Mouse (Mus musculus) adrenal gland, adult (tissue): Measurements from ENCODE around the gene Usp32.
"Not testable (repeated sequence)": the region's sequence is repeated elsewhere in the genome, so short reads cannot be mapped to it uniquely, and the experiment has no call there.

Experiments
- DNase-seq, 2 experiments: peaks; one replicate each; pipeline ENCODE4 v3.0.0; 2022 to 2023; ENCODE audit warnings: low spot score in 1 of 2; ENCODE audit not compliant: inconsistent age in 2 of 2

The Usp32 gene

DNA sequence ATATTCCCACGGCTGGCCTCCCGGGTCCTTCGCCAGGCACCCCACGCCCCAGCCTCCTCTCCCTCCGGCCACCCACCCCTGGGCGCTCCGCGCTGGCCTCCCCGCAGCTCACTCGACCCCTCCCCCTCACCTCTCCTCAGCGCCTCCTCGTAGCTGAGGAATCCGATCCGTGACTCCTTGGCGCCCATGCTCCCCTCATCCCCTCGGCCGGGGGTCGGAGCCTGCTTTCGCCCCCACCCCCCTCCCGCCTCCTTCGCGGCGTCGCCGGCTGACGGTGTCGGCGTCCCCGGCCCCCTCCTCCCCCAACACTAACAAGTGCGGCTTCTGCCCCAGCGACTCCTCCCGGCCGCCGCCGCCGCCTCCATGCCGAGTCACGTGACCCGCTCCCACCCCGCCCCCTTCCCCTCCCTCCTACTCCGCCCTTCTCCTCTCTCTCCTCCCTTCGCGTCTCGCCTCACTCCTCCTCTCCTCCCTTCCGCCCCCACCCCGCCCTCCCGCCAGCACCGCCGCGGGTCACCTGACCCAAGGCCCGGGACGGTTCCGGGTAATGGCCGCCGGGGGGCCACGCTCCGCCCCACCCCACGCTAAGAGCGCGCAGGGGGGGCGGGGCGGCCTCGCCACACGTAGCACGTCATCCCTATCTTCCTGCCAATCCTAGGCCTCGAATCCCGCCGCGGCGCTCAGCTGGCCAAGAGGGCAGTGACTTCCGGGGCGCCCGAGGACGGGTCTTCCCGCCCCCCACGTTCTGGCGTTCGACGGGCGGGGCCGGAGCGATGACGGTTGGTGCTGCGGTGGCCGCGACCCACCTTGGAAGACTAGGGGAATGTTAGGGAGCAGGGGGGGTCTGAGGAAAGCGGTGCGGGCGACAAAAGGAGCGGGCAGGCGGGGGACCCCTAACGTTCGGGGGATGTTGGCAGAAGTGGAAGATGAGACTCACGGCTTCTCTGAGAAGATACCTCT lies at the start of gene Usp32:
Gene Usp32 (minus strand): TSS at position 581 of the 960 bp plus-strand sequence.
- DNase-seq: peak; percentile 98

DNA sequence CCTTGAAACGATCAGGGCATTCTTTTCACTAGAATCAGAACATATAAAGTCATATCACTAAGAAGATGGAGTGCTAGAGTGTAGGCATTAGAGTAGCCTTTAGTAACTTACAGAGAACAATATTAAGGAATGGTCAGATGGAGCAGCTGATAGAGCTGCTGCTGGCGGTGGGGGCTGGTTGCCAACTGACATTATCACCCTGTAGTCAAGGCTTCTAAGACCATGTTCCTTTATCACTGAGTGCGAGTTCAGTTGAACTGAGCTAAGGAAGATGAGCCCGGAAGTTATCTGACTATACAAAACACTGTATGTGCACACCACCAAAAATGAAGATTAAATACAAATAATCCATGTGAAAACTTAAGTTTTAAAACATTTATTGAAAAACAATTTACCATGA lies 49.1 kb upstream of the Usp32 start:
- DNase-seq: no peak

DNA sequence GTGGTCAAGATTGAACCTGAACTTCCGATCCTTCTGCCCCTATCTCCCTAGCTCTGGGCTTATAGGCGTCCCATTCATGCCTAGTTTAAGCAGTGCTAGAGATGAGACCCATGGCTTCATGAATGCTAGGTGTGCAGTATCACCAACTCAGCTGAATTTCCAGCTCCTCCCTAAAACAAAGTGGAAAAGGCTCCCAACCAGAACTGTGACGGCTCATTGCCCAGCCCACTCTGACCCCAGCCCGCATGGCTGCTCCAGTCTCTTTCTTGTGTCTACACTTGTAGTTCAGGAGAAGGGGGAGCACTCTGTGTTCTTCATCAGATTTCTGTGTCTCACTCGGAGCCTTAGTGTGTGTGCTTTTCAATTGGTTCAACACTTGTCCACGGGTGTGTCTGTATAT lies 44.9 kb upstream of the Usp32 start:
- DNase-seq: no peak

DNA sequence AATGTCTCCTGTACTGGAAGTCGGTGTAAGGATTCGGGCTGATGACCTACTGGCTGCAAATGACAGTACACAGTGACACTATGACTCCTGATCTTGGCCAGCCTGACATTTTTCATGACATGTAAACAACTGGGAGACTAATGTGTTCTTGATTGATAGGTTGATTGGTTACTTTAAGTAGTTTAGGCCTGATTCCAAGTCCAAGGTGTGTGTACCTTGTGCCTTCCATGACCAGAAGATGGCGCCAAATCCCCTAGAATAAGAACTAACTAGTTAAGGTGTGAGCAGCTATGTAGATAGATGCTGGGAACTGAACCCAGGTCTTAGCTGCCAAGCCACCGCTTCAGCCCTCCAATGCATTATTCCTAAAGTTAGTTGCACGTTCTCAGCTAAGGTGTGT lies 44.1 kb upstream of the Usp32 start:
- peak in 1 of 2 experiments; percentile 79 for DNase-seq

DNA sequence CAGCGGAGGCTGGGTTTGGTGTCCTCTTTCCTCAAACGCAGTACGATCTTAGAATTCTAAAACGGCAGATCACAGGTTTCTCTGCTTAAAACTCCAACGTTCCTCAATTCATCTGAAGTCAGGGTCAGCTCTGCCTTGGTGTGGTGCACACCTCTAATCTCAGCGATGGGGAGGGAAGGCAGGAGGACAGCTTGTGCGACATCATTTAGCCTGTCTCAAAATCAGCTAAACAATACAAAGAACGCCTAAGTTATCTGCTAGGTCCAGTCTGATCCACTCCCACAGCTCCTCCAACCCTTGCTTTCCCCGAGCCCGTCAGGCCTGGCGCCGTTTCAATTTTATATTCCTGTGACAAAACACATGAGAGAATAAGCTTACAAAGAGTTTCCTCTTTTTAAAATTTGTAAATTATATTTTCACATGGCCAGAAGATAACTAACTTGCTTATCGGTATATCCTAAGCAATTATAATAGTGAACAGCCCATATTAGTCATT lies 43.4 kb upstream of the Usp32 start:
- DNase-seq: no peak

DNA sequence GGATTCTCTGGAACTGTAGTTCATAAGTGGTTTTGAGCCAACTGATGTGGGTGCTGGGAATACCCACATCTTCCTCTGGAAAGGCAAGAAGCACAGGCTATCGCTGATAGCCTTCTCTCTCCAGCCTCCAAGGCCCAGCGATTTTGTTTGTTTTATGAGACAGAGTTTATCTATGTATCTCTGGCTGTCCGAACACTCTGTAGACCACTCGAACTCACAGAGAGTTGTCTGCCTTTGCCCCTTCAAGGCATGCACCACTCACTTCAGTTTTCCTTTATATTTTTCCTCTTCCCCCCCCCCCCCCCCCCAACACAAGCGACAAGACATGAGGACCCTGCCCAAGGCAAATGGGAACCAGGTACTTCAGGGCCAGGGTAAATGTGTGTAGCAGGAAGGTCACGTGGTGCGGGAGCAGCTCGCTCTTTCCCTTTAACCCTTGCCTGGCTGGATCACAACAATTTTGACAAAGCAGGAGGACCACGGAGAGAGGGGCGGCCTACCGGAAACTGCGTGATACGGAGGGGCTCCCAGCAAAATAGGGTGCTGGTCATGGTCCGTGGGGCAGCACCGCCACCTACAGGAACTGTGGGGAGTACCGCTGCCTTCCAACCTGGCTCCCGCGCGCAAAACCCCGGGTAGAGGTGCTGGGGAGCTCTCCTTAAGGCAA lies 42.8 kb upstream of the Usp32 start:
- DNase-seq: peak; percentile 78 to 91

DNA sequence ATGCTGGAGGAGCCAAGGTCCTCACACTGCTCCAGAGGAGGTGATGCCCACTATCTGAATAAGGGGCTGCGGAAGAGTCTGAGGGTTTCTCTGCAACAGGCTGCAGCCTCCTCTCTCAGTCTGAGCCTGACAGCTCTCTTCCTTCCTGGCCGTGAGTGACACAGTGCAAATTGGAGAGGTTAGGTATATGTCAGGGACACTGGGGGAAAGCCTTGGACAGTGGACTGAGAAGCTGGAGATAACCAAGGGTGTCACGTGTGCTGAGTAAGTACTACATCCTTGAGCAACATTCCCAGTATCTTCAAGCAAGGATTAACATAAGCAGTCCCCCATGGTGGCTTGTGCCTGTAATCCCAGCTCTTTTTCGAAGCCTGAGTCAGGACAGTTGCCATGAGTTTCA lies 38.5 kb upstream of the Usp32 start:
- DNase-seq: peak in 1 of 2 experiments; percentile 75

DNA sequence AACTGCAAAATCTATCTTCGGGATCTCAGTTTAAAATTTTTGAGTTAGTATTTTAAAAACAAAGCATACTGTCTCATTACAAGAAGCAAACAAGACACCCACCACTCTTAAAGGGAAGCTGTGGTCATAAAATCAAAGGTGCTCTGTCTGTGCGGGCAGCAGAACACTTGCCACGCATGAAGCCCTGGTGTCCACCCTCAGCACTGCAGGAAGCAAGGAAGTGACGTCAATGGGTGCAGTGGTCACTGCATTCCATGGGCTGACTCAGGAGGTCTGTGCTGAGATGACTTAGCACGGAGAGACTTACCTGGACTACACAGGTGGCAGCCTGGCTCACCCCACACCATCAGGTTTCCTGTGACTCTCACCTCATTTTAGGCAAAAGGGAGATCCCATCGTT lies 37.8 kb upstream of the Usp32 start:
- DNase-seq: peak in 1 of 2 experiments; percentile 38

DNA sequence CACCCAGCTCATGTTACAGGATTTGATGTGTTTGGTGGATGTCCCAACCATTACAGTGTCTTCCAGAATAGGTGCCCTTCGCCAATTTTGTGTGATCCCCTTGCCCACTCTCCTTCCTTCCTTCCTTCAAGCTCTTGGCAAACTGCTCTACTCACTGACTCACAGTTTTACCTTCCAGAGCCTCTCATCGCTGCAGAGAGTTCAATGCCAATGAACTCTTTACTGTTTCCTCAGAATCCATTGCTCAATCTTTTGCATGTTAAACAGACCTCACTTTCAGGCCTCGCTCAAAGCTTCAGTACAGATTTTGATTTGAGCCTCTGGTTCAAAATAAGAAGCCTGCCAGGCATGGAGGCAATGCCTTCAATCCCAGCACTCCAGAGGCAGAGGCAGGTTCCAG lies 36.0 kb upstream of the Usp32 start:
- peak in 1 of 2 experiments; percentile 66 for DNase-seq

DNA sequence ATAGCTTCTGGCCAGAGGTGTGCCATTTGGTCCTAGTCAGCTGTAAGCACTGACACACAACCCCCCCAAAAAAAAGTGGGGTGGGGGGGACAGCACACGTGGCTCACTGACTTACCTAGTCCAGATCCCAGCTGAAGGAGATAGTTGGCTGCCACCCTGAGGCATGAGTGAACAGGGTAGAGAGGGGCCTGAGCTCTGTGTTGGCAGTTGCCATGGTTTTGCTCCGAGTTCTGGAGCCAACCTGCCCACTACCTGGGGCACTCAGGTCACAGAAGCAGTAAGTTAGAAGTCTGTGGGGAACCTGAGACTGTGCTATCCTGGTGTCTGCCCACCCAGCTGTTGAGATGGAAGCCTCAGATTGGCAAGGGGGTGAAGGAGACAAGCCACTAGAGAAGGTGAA lies 30.9 kb upstream of the Usp32 start:
- DNase-seq: no peak

DNA sequence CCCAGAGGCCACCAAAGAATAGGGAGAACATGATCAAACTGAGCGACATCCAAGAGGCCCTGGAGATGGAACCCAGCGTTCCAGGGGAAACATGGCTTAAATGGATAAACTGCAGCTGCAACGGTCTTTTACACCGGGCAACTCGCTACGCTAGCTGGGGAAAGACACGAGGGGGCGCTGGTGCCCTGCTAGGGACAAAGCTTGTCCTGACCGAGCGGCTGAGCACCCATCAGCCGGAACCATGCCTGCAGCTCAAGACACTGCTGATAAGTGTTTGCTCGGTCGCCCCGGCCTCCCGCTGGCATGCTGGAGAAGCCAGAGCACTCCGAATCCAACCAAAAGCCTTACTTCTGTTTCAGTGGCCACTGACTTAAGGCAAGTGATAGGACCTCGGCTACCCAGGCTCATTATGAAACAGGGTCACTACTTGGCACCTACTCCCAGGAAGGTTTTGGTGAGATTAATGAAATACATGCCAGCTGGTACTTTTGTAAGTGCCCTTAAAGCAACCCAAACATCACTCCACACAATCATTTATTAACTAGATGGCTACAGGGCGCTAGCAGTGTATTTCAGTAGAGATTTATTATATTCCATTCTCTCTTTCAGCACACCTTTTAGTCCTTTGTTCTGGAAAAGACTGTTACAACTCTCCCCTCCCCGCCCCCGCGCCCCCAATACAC lies 30.2 kb upstream of the Usp32 start, which contains the start of gene 1700125H20Rik:
Gene 1700125H20Rik (plus strand): TSS at position 347 of the 683 bp plus-strand sequence.
- DNase-seq: peak; percentile 92 to 97

DNA sequence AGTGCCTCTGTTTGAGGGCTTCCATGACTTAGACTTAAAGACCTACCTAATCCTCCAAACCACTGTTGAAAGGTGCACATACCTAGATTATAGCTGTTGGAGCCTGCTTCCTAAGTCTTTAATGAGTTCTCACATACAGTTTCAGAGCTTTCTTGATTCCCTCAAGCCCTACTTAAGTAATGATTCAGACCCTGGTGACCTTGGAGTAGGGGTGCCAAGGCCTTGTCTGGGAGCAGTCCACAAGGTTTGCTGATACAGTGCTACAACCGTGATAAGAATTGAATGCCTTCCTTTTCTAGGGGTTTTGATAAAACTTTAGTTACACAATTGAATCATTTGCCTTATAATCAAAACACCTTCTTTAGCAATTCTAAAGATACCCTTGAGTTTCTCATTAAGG lies 27.5 kb upstream of the Usp32 start:
- peak; percentile 51 to 81 for DNase-seq

DNA sequence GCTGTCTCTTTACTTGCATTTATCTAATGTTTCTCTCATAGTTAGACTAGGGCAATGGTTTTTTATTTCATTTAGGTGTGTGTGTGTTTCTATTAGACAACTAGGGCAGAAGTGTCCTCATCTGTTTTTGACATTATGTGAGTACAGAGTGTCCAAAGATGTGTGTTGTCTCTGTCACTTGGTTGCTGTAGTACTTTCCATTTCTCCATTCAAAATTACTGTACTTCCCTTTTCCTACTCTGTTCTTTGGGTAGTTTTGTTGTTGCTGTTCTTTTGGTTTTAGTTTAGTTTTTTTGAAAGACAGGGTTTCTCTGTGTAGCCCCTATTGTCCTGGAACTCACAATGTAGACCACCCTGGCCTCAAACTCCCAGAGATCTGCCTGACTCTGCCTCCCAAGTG lies 24.4 kb upstream of the Usp32 start:
- no peak for DNase-seq

DNA sequence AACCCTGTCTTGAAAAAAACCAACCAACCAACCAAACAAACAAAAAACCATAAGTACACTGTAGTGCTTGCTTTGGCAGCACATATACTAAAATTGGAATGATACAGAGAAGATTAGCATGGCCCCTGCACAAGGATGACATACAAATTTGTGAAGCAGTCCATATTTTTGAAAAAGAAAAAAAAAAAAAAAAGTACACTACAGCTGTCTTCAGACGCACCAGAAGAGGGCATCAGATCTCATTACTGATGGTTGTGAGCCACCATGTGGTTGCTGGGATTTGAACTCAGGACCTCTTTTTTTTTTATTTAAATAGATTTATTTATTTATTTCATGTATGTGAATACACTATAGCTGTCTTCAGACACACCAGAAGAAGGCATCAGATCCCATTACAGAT lies 23.1 kb upstream of the Usp32 start:
- not testable (repeated sequence) for DNase-seq

DNA sequence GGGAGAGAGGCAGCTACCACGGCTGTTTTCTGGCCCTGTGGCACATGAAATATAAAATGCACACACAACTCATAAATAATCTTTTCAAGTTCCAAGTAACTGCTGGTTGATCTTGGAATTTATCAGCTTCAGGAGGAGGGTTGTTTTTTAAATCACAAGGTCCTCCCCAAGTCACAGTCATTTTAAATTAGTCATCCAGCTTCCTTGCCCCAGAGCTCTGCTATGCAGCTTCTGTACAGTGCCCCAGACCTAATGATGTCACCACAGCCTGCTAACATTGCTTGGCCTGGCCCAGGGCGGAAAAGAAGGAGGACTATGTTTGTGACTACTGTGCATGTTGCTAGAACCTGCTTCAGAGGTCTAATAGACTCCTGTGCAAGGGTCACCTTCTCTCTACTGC lies 17.3 kb upstream of the Usp32 start:
- DNase-seq: peak; percentile 56 to 81

DNA sequence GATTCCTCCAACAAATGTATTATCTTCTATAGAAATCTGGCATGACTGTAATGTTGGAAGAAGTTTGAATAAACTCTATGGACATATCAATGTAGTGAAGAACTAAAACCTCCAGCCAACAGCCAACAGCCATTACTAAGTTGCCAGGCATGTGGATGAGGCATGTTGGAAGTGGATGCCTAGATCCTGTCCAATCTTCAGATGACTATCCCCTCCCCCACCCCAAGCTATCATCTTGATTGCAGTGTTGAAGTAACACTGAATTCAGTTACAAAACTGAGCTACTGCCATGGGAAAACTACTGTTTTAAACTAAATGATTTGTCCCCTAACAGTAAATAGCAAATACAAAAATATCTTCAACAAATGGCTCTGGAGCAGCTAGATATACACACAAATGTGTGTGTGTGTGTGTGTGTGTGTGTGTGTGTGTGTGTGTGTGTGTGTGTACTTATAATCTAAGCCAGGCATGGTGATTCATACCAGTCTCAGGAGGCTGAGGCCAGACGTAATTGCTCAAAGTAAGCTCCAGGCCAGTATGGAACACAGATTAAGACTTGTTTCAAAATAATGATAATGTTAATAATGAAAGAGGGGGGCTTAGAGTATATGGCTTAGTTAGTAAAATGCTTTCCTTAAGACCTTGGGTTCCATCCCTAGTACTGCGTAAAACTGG lies 12.4 kb upstream of the Usp32 start:
- DNase-seq: no peak

DNA sequence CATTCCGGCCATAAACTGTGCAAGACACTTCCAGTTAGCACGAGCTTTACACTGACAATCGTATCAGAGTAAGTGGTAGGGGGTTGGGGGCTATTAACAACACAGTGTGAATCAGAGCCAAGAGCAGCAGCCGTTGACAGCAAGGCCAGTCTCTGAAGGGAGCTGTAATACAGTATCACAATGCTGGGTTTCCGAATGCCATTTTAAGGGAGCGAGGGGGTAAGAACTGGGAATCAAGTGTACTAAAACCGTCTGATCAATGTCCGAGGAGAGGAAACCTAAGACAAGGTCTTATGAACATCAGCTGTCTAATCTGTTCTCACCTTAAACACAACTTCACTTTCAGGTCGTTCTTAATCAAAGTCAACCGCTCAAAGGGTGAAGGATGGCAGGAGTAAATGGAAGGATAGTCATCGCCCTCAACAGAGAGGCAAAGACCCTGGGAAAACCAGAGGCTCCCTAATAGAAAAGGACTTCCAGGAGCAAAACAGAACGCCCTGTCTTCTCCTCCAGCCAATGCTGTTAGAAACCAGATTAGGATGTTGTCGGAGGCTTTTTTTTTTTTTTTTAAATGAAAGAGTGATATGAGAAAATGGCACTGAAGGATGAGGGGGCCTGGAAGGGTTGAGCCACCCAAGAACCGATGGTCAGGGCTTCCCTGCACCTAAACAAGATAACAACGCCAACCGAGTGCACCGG lies 1.0 kb downstream of the Usp32 start:
- peak; percentile 22 to 79 for DNase-seq

DNA sequence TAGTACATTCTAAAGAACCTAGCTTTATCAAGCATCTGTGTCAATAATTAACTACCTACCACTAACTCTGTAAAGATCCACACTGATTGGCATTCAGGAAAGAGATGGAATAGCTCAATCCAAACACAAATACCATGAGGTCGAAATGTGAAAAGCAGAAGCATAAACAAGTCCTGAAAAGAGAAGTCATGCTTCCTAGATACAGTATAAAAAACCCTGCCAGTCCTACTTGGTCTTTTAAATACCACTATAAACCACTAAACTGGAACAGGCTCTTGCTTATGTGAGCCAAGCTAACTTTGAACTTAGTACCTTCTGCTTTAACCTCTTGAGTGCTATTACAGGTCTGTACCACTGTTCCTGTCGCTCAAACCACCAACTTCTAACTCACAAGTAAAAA lies 8.4 kb downstream of the Usp32 start:
- no peak for DNase-seq

DNA sequence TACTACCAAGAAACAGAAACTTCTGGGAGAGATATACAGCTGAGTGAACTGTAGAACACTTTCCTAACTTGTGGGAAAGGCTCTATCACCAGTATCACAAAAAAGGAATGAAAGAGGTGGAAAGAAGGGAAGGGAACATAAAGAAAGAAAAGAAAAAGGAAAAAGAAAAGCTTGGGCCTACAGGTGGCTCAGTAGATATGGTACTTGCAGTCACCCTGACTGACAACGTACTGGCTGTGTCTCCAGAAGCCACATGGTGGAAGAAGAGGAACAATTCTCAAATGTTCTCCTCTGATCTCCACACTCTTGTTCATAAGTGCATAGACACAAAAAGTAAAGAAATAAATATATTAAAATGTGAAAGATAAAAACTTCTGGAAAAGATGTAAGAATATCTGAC lies 11.1 kb downstream of the Usp32 start:
- DNase-seq: no peak
